Mouse (Mus musculus) embryonic stem cell, embryonic (primary cell): ENCODE data around the gene Neu1.

Experiments used
- CTCF ChIA-PET, 4 experiments: fragments of 300-600 bp in 2 of 4; fragments of 350-600 bp in 2 of 4; sonication (Branson Sonifier 250); formaldehyde crosslinking; loops; one replicate each; lab custom pipeline; 2022; ENCODE audit warnings: inconsistent platforms in 2 of 4; lab: Charles Lee
- POLR2A ChIA-PET, 4 experiments: fragments of 300-600 bp in 2 of 4; fragments of 350-600 bp in 2 of 4; sonication (Branson Sonifier 250); formaldehyde crosslinking; loops; one replicate each; lab custom pipeline; 2022; ENCODE audit warnings: antibody characterized with exemption in 4 of 4, inconsistent platforms in 1 of 4; lab: Charles Lee

Gene Neu1

DNA sequence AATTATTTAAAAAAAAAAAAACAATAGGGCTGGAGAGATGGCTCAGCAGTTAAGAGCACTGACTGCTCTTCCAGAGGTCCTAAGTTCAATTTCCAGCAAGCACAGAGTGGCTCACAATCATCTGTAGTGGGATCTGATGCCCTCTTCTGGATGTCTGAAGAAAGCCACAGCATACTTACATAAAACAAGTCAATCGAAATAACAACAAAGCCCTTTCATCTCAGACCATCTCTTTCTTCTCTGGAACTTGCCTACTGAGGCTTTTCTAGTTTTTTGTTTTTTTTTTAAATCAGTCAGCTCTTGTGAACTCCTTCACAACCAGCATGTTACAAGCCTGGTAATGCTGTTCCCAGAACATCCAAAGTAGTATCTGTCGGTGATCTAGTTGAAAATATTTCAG is 49.6 kb downstream of the Neu1 start:
- CTCF ChIA-PET: interaction anchor here in 2 of 4 experiments (0.8 to 1.8 kb wide), 4 partner anchors 28 to 52 kb away, joined by 3 to 12 read pairs (median 6); no protein-coding TSS in a partner anchor
- POLR2A ChIA-PET: interaction anchor here (0.5 to 5.2 kb wide), 23 partner anchors 8 to 452 kb away, joined by 3 to 87 read pairs (median 6); partner anchors contain the start of genes Csnk2b (in 1 of the 4), Gpank1 (in 1 of the 4), Hspa1a (in 1 of the 4) and Hspa1l (in 1 of the 4)

DNA sequence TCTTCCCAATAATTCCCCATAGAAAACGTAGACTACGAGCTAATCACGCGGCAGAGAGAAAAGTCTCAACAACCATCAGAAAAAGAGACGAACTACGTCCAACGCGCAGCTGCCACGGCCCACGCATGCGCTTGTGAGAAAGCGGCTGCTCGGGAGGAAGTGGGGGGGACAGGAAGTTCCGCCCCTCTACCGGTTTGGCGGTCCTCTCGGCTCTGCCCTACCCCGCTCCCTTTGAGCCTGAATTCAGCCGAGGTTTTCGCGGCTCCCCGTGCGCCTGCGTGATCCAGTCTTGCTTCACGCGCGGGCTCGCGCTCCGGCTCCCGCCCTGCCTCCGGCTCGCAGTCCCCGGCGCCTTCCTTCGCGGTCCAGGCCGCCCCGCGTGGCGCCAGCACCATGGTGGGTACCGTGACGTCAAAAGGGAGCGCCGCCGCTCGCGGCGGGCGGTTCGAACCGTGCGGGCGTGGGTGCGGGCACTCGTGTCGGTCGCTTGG is 50.7 kb downstream of the Neu1 start, which contains the start of gene Lsm2:
Gene Lsm2 (plus strand): TSS at position 173 of the 491 bp plus-strand sequence.
- POLR2A ChIA-PET: interaction anchor here (0.6 to 5.2 kb wide), 43 partner anchors 9 to 335 kb away, joined by 3 to 87 read pairs (median 3); partner anchors contain the start of genes Hspa1l (in 2 of the 4), Vars (in 2 of the 4), Atf6b (in 1 of the 4) and Ddx39b (in 1 of the 4)
- CTCF ChIA-PET: interaction anchor here (0.6 to 1.8 kb wide), 12 partner anchors 9 to 69 kb away, joined by 3 to 12 read pairs (median 4); partner anchors contain the start of genes Hspa1a (in 1 of the 4) and Hspa1l (in 1 of the 4)

DNA sequence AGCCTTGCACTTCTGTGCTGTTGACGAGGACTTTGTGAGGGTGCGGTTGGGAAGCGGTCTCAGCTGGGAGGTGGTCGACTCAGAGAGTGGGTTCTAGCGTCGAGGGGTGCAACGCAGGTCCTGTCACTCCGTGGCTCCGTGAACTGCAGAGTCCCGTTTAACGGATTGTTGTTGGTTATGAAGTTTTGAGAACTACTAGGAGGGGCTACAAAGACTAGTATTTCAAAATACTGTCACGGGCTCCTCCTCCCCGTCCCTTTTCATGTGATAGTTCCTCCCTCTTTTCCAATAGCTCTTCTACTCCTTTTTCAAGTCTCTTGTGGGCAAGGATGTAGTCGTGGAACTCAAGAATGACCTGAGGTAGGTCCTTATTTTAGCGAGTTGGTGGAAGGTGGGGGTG is 51.3 kb downstream of the Neu1 start:
- POLR2A ChIA-PET: interaction anchor here in 3 of 4 experiments (0.6 to 5.2 kb wide), 21 partner anchors 9 to 259 kb away, joined by 3 to 87 read pairs (median 8); partner anchors contain the start of genes Vars (in 2 of the 3), Ddx39b (in 1 of the 3), Gm20547 (in 1 of the 3) and Hspa1l (in 1 of the 3)
- CTCF ChIA-PET: interaction anchor here in 2 of 4 experiments (0.7 to 1.4 kb wide), 2 partner anchors 32 to 39 kb away, joined by 3 read pairs; no protein-coding TSS in a partner anchor

DNA sequence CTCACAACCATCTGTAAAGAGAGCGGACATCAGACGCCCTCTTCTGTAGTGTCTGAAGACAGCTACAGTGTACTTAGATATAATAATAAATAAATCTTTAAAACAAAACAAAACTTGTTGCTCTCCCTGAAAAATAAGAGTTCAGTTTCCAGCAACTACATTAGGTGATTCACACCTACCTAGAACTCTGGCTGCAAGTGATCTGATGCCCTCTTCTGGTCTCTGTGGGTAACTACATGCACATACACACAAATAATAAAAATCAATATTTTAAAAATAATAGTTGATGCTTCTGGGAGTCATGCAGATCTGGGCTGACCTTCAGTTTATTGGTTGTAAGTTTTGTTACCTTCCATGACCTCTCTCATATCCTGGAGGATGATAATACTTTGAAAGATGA is 53.2 kb downstream of the Neu1 start:
- CTCF ChIA-PET: interaction anchor here (0.5 to 1.8 kb wide), 9 partner anchors 13 to 1384 kb away, joined by 3 to 10 read pairs (median 5); no protein-coding TSS in a partner anchor
- POLR2A ChIA-PET: interaction anchor here in 3 of 4 experiments (0.6 to 5.2 kb wide), 19 partner anchors 10 to 93 kb away, joined by 3 to 84 read pairs (median 4); partner anchors contain the start of gene Vars (in 1 of the 3)
